Mouse (Mus musculus): ENCODE data around the gene Cenpv. TPM values are rescaled to one million over a fixed set of nuclear protein-coding genes. Genes with fewer than 3 reads are reported as not detected.

Gene Cenpv
- polyA plus RNA-seq, 1 experiment: 14.4 TPM

- Histone ChIP-seq H3K4me1 (ENCODE audit: control insufficient read depth, insufficient read depth, low read length) (peaks cover 12% of the 10 kb centered on the region), H3K4me3 (replicated peaks; ENCODE audit: extremely low read depth, low read depth, low read length) (no peak overlapping the region)
- peak; percentile 45 for DNase-seq
- peak; percentile 36 for TF ChIP-seq CTCF (IDR thresholded peaks at IDR 0.05; ENCODE audit: insufficient read depth, low read length)
- TF ChIP-seq POLR2A (IDR thresholded peaks at IDR 0.05; ENCODE audit: borderline replicate concordance, extremely low read depth, low read depth, low read length): no peak
- 49% methylated on average over 5 of the region's 5 CpGs for WGBS
Observed at GRCm38 (mm10) chr11:62496151-62496715, 42.8 kb downstream of the Cenpv start.

- 7% methylated on average over 9 of the region's 10 CpGs for WGBS
- H3K4me3 ChIP-seq (replicated peaks; ENCODE audit: extremely low read depth, low read depth, low read length): no peak overlapping the region
- no peak for DNase-seq
Observed at GRCm38 (mm10) chr11:62495276-62495801, 43.7 kb downstream of the Cenpv start.

GRCm38 (mm10) chr11:62494754-62495275, 44.2 kb downstream of the Cenpv start:
- TF ChIP-seq CTCF (IDR thresholded peaks at IDR 0.05; ENCODE audit: insufficient read depth, low read length): no peak
- peak; percentile 33; the same call in 1 of the 2 replicates for TF ChIP-seq POLR2A (IDR thresholded peaks at IDR 0.05; ENCODE audit: borderline replicate concordance, extremely low read depth, low read depth, low read length)
- Histone ChIP-seq H3K4me1 (ENCODE audit: control insufficient read depth, insufficient read depth, low read length) (peaks cover 12% of the 10 kb centered on the region), H3K4me3 (replicated peaks; ENCODE audit: extremely low read depth, low read depth, low read length) (no peak overlapping the region)
- DNase-seq: peak; percentile 69
- 3% methylated on average over 6 of the region's 6 CpGs for WGBS

More at GRCm38 (mm10) chr11:62495276-62495801, 43.7 kb downstream of the Cenpv start:
- TF ChIP-seq CTCF (IDR thresholded peaks at IDR 0.05; ENCODE audit: insufficient read depth, low read length) (no peak), POLR2A (IDR thresholded peaks at IDR 0.05; ENCODE audit: borderline replicate concordance, extremely low read depth, low read depth, low read length) (no peak)
- H3K4me1 ChIP-seq (ENCODE audit: control insufficient read depth, insufficient read depth, low read length): peaks cover 12% of the 10 kb centered on the region

GRCm38 (mm10) chr11:62493701-62494100, 45.4 kb downstream of the Cenpv start:
- DNase-seq: no peak
- no peak overlapping the region for H3K4me3 ChIP-seq (replicated peaks; ENCODE audit: extremely low read depth, low read depth, low read length)
- H3K4me1 ChIP-seq (ENCODE audit: control insufficient read depth, insufficient read depth, low read length): peaks cover 12% of the 10 kb centered on the region
- TF ChIP-seq POLR2A (IDR thresholded peaks at IDR 0.05; ENCODE audit: borderline replicate concordance, extremely low read depth, low read depth, low read length): no peak
- no peak for TF ChIP-seq CTCF (IDR thresholded peaks at IDR 0.05; ENCODE audit: insufficient read depth, low read length)
- 91% methylated on average over 6 of the region's 6 CpGs for WGBS

- TF ChIP-seq POLR2A (IDR thresholded peaks at IDR 0.05; ENCODE audit: borderline replicate concordance, extremely low read depth, low read depth, low read length) (no peak), CTCF (IDR thresholded peaks at IDR 0.05; ENCODE audit: insufficient read depth, low read length) (no peak)
- 93% methylated on average over 10 of the region's 10 CpGs for WGBS
- Histone ChIP-seq H3K4me3 (replicated peaks; ENCODE audit: extremely low read depth, low read depth, low read length) (no peak overlapping the region), H3K4me1 (ENCODE audit: control insufficient read depth, insufficient read depth, low read length) (no peaks in the 10 kb centered on the region; the same call in 1 of the 2 replicates)
- no peak for DNase-seq
Observed at GRCm38 (mm10) chr11:62487540-62488350, 51.3 kb downstream of the Cenpv start.

- TF ChIP-seq POLR2A (IDR thresholded peaks at IDR 0.05; ENCODE audit: borderline replicate concordance, extremely low read depth, low read depth, low read length) (no peak), CTCF (IDR thresholded peaks at IDR 0.05; ENCODE audit: insufficient read depth, low read length) (no peak)
Observed at GRCm38 (mm10) chr11:62486949-62487348, 52.1 kb downstream of the Cenpv start.

GRCm38 (mm10) chr11:62479581-62479980, 59.5 kb downstream of the Cenpv start:
- Histone ChIP-seq H3K4me1 (ENCODE audit: control insufficient read depth, insufficient read depth, low read length) (no peaks in the 10 kb centered on the region; the same call in 1 of the 2 replicates), H3K4me3 (replicated peaks; ENCODE audit: extremely low read depth, low read depth, low read length) (no peak overlapping the region)
- no peak for DNase-seq
- TF ChIP-seq POLR2A (IDR thresholded peaks at IDR 0.05; ENCODE audit: borderline replicate concordance, extremely low read depth, low read depth, low read length): no peak
- TF ChIP-seq CTCF (IDR thresholded peaks at IDR 0.05; ENCODE audit: insufficient read depth, low read length): no peak
- WGBS: 72% methylated on average over 5 of the region's 5 CpGs

More at GRCm38 (mm10) chr11:62486949-62487348, 52.1 kb downstream of the Cenpv start:
- WGBS: 76% methylated on average over 1 of the region's 1 CpGs
- Histone ChIP-seq H3K4me1 (ENCODE audit: control insufficient read depth, insufficient read depth, low read length) (no peaks in the 10 kb centered on the region; the same call in 1 of the 2 replicates), H3K4me3 (replicated peaks; ENCODE audit: extremely low read depth, low read depth, low read length) (no peak overlapping the region)
- DNase-seq: no peak

GRCm38 (mm10) chr11:62478931-62479330, 60.1 kb downstream of the Cenpv start:
- TF ChIP-seq POLR2A (IDR thresholded peaks at IDR 0.05; ENCODE audit: borderline replicate concordance, extremely low read depth, low read depth, low read length): no peak
- TF ChIP-seq CTCF (IDR thresholded peaks at IDR 0.05; ENCODE audit: insufficient read depth, low read length): no peak
- no peak overlapping the region for H3K4me3 ChIP-seq (replicated peaks; ENCODE audit: extremely low read depth, low read depth, low read length)
- no peak for DNase-seq
- 20% methylated on average over 6 of the region's 6 CpGs for WGBS
- no peaks in the 10 kb centered on the region for H3K4me1 ChIP-seq (ENCODE audit: control insufficient read depth, insufficient read depth, low read length)

GRCm38 (mm10) chr11:62476156-62476555, 62.9 kb downstream of the Cenpv start:
- 91% methylated on average over 4 of the region's 4 CpGs for WGBS

More at GRCm38 (mm10) chr11:62476156-62476555, 62.9 kb downstream of the Cenpv start:
- DNase-seq: no peak
- Histone ChIP-seq H3K4me1 (ENCODE audit: control insufficient read depth, insufficient read depth, low read length) (no peaks in the 10 kb centered on the region), H3K4me3 (replicated peaks; ENCODE audit: extremely low read depth, low read depth, low read length) (no peak overlapping the region)
- TF ChIP-seq POLR2A (IDR thresholded peaks at IDR 0.05; ENCODE audit: borderline replicate concordance, extremely low read depth, low read depth, low read length) (no peak), CTCF (IDR thresholded peaks at IDR 0.05; ENCODE audit: insufficient read depth, low read length) (no peak)

Other genes with a start within 250 kb of the Cenpv start
- gene Pigl, start 80.8 kb downstream of the Cenpv start, polyA plus RNA-seq (2012; rRNA removed): 4.5 and 5.3 TPM in 2 replicates
- gene Ncor1, start 80.7 kb downstream of the Cenpv start, polyA plus RNA-seq (2012; rRNA removed): 80.7 and 92.5 TPM in 2 replicates
- 1,478 and 1,739 TPM in 2 replicates for gene Ubb, start 11.9 kb upstream of the Cenpv start, polyA plus RNA-seq (2012; rRNA removed)
- 19.6 and 21.8 TPM in 2 replicates for gene Trpv2, start 35.2 kb upstream of the Cenpv start, polyA plus RNA-seq (2012; rRNA removed)
- 25.8 and 29.0 TPM in 2 replicates for gene Lrrc75a, start 109.3 kb upstream of the Cenpv start, polyA plus RNA-seq (2012; rRNA removed)
- gene Mmgt2, start 109.4 kb upstream of the Cenpv start, polyA plus RNA-seq (2012; rRNA removed): 38.6 and 38.8 TPM in 2 replicates
- 2.8 and 3.9 TPM in 2 replicates for gene Zfp287, start 192.6 kb upstream of the Cenpv start, polyA plus RNA-seq (2012; rRNA removed)
- gene Gm10428, start 213.8 kb upstream of the Cenpv start, polyA plus RNA-seq (2012; rRNA removed): not detected in 2 replicates

Data from lung, adult 2 months (tissue).